Mouse (Mus musculus): ENCODE data around the gene Tfip11.

The Tfip11 gene

DNA sequence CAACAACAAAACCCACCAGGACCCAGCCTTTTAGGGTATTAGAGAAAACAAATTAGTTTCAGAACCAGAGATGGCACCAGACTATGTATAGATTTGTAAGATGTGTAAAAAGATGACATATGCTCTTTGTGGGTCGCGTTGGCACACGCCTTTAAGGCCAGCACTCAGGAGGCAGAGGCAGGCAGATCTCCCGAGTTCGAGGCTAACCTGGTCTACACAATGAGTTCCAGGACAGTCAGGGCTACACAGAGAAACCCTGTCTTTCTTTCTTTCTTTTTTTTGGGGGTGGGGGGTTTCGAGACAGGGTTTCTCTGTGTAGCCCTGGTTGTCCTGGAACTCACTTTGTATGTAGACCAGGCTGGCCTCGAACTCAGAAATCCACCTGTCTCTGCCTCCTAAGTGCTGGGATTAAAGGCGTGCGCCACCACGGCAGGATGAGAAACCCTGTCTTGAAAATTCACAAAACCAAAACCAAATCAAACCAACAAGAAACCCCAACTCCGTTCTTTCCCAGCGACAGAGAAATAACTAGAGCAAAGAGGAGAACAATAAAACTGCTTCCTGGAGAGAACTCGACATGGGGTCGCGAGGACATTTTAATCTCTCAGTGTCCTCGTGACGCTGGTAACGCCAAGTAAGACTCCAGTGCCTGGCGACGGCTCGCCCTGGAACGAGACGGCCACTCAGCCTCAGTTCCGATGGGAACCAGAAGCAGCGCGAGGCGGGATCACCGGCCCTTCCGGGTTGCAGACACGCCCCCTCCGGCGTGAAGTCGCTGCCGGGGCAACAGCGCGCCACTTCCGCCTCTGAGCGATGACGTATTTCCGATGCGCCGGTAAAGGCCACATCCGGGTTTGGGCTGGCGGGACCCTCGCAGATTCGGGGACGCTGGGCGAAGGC, at the start of gene Tfip11:
Tfip11 (plus strand) TSS at position 813 of the 900 bp plus-strand sequence.
- peak; percentile 94 for DNase-seq (ENCODE audit: low spot score)

- DNase-seq (ENCODE audit: low spot score) = no peak
Observed at GRCm38 (mm10) chr5:112276907-112277348, 49.2 kb upstream of the Tfip11 start.

GRCm38 (mm10) chr5:112277906-112278470, 48.2 kb upstream of the Tfip11 start:
- DNase-seq (ENCODE audit: low spot score) = no peak

GRCm38 (mm10) chr5:112279181-112280021, 46.8 kb upstream of the Tfip11 start:
- DNase-seq (ENCODE audit: low spot score) = no peak

- no peak for DNase-seq (ENCODE audit: low spot score)
Observed at GRCm38 (mm10) chr5:112280151-112280550, 46.0 kb upstream of the Tfip11 start.

DNA sequence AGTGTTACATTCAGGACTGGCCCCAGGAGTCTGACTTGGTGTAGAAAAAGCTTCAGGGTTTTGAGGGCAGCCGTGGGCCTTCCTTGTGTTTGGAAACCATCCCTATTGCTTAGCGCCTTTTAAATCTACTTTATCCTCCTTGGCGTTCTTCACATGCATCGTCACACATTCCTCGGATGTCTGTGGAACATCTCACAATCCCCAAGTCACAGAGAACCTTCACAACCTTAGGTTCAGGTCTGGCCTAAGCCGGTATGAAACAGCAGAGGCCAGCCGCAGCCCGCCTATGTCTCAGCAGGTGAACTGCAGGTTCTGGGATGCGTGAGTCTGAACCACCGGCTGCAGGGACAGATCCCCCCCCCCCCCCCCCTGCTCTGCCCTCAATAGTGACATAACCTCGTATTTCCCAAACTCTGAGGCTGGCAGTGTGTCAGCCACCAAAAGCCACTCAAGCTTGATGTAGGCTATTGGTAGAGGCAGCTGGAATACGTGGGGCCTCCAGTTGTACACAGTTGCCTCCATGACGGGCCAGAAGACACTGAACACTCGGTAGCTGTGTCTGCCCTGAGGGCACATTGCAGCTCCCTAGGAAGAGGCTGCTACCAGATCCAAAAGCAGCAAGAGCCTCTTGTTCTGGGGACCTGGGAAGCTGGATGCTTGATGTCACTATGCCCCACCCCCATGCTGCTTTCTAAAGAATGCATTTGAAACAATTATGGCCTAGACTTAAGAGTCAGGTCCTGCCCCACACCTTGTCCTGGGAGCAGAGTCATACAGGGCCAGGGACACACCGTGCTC, 45.1 kb upstream of the Tfip11 start:
- no peak for DNase-seq (ENCODE audit: low spot score)

GRCm38 (mm10) chr5:112281676-112282075, 44.5 kb upstream of the Tfip11 start:
- no peak for DNase-seq (ENCODE audit: low spot score)

GRCm38 (mm10) chr5:112282123-112282779, 43.9 kb upstream of the Tfip11 start:
- DNase-seq (ENCODE audit: low spot score) = no peak

- DNase-seq (ENCODE audit: low spot score) = no peak
Observed at GRCm38 (mm10) chr5:112282780-112283482, 43.2 kb upstream of the Tfip11 start.

DNA sequence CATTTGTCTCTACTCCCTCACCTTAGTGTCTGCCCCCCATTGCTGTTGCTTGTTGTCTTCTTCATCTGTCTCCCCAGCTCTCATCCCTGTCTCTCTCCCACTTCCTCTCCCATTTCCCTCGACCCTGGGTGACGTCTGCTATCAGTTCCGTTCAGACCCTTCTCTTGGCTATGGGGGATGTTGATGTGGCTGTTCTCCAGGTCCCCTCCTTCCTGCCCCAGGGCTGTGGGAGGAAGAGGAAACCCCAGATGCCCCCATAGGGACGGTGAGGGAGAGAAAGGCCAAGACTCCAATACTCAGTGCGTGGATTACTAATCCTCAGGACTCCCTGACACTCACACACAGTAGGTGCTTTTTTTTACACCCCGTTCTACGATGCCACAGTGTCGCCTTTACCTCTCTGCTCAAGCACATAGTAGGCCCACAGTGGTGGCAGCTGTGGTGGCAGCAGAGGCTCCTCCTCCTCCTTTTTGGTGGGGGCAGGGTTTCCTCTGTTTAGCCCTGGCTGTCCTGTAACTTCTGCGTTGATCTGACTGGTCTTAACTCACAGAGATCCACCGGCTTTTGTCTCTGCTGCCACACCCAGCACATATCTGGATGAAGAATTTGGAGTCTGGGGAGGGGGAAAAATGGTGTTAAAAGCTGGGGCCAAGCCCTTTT, 42.5 kb upstream of the Tfip11 start:
- no peak for DNase-seq (ENCODE audit: low spot score)

GRCm38 (mm10) chr5:112284203-112284582, 42.0 kb upstream of the Tfip11 start:
- DNase-seq (ENCODE audit: low spot score) = no peak

DNA sequence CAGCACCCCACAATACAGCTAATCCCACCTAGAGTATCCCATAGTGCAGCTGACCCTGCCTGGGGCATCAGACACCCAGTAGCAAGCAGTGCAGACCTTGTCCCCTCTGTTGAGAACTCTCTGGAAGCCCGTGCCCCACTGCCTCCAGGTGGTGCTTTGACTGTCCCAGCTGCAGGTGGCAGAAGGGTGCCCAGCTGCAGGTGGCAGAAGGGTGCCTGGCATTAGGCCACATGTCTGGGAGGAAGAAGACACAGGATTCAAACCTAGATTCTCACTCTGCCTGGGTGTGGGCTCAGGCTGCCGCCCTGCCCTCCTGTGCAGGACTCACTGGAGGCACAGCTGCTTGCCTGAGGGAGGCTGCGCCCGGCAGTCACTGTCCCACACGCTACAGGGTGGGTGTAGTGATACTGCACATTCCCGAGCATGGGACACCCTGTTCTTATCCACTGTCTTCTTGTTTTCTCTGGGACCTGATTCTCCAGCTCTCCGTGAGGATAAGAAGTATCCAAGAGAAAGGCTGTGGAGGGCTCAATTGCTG, 40.5 kb upstream of the Tfip11 start:
- no peak for DNase-seq (ENCODE audit: low spot score)

DNA sequence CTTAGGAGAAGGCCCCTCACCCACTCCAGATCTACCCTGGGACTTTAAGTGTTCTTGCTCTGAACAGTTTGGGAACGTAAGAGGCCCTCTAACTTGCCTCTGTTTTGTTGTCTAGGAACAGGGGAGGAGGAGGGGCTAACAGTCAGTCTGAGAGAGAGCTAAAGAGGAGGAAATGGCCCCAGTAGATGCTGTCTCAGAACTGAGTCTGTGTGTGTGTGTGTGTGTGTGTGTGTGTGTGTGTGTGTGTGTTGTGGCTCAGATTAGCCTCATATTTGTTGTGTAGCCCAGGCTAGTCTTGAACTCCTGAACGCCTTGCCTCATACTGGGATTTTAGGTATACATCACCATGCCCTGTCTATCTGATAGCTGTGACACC, 39.6 kb upstream of the Tfip11 start:
- DNase-seq (ENCODE audit: low spot score) = no peak

DNA sequence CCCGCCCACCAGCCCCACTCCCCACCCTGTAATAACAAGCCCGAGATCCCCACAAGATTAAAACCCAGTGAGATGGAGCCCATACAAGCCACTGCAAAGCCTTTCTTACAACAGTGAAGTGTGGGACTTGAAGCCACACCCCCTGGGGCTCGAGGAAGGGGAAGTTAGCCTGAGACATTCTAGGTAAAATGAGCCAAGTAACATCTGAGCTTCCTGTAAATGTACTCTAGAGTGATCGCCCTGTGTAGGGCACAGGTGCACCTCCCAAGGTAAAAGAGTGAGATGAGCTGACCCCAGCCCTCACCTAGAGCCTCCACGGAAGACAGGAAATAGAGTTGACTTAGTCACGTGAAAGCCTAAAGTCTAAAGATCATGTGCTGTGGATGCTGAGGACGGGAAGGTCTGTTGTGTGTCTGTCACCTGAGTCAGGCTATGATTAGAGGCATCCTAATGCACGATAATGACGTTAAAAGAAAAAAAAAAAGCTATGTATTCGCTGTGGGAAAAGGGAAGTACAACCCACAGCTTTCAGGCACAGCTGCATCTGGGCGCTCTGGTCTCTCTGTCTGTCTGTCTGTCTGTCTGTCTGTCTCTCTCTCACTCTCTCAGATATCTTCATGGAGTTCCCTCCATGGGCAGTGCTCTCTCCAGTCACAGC, 39.0 kb upstream of the Tfip11 start:
- DNase-seq (ENCODE audit: low spot score) = no peak

- DNase-seq (ENCODE audit: low spot score) = no peak
Observed at GRCm38 (mm10) chr5:112287652-112288051, 38.5 kb upstream of the Tfip11 start.

- DNase-seq (ENCODE audit: low spot score) = no peak
Observed at GRCm38 (mm10) chr5:112288193-112289141, 37.7 kb upstream of the Tfip11 start.

- DNase-seq (ENCODE audit: low spot score) = no peak
Observed at GRCm38 (mm10) chr5:112289236-112289635, 36.9 kb upstream of the Tfip11 start.
